Mouse (Mus musculus) lung, postnatal 36 days (tissue): ENCODE data around the gene Smpd2.

Experiments
- DNase-seq: peaks from one replicate; pipeline ENCODE4 v3.0.0; 2022; ENCODE audit warnings: mixed read lengths

The Smpd2 gene

DNA sequence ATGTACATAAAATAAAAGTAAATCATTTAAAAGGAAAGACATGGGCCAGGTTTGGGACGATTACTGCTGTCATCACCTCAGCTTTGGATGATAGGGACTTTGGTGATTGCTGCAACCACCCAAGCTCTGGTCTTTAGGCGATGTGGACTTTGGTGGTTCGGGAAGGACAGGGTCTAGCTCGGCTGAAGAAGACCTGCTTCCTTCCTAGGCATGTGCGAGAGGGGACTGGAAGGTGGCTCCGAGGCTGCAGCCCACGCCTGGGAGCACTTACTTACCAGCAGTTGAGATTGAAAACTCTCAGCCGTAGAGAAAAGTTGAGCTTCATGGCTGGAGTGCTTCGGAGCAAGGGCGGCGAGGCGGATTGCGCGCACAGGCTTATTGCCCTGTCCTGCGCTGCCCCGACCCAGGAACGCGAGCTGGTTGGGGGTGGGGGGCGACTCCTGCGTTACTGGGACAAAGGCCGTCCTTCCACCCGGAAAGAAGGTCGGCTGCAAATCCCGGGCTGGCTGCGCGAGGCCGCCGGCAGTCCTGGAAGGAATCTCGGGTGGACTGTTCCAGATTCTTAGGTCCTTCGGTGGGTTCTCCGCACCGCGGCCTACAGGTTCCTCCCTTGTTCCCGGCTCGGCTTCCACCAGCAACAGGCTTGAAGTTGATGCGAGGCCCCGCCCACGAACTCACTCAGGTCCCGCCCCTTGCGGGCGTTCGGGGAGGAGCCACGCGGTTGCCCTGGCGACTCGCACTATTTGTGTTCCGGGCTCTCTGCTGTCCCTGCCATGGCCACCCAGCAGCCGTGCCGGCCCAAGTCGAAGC, at the start of gene Smpd2, which contains the start of gene Ppil6:
TSS of gene Smpd2 (minus strand) at position 662 of the 810 bp plus-strand sequence.
TSS of gene Ppil6 (plus strand) at position 732 of the 810 bp plus-strand sequence.
- peak; percentile 98 for DNase-seq

DNA sequence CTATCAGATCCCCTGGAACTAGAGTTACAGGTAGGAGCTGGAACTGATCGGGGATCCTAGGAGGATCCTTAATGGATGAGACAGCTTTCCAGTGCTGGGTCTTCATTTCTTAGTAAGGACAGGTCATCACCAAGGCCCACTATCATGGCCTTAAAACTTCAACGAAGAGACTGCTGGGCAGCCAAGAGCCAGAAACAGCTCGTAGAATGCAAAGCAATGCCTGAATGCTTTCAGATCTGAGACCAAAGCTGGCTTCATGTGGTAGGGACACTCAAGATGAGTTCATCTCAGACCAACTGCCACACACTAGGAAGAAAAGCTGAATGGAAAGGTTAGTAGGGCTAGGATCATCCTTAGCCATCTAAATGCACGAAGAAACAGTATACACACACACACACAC, 48.8 kb upstream of the Smpd2 start:
- no peak for DNase-seq

DNA sequence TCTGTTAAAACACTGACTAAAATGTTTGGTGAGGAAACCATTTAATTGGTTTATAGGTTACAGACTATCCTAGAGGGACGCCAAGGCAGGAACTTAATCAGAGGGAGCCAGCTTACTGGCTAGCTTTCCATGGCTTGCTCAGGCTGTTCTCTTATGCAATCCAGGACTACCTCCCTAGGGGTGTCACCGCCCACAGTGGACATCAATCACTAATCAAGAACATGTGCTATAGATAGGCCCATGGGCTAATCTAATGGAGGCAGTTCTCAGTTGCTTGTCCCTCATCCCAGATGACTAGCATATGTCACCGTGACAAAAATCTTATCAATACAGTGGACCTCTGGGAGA, 47.8 kb upstream of the Smpd2 start:
- no peak for DNase-seq

DNA sequence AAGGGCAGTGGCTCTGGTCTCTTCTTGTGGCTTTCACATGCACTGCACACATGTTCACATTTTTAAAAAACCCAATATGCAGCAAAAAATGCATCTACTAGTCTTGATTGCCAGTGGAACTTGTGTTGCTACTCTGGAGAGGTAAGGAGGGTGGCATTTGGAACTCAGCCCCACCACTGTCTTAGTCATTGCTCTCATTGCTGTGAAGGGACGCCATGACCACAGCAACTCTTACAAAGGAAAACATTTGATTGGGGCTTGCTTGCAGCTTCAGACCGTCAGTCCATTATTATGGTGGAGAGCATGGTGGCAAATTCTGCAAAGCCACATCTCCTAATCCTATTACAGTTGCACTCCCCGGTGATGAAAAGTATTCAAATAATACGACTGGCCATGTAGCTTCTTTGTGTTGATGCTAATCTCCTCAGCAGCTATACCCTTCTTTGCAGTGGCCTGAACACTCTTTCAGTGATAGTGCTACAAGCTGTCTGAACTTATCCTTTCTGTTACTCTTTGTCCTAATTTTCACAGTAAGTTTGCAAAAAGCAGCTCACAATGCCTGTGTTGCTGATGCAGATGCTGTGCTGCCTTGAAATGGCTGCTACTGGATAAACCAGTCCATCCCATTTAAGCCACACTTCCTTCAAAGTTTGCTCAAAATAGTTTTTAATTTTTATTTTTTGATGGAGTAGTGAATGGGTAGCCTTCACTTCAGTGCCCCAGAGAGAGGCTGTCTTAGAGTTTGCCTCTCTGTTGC, 47.2 kb upstream of the Smpd2 start:
- no peak for DNase-seq

DNA sequence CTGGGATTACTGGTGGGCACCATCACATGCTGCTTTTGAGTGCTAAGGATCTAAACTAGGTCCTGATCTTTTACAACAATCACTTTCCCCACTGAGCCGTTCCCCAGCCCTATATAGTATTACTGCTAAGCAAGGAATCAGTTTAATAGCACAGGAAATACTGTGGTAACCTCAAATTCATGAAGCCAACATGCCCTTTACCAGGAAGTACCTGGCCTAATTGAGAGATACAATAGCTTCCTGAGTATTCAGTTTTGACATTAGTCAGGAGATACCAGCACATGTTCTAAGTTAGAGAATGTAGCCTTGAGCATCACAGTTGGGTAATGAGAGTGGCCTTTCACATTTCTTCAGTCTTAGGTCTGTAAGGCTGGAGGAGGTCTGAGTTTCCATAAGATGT, 46.5 kb upstream of the Smpd2 start:
- no peak for DNase-seq

DNA sequence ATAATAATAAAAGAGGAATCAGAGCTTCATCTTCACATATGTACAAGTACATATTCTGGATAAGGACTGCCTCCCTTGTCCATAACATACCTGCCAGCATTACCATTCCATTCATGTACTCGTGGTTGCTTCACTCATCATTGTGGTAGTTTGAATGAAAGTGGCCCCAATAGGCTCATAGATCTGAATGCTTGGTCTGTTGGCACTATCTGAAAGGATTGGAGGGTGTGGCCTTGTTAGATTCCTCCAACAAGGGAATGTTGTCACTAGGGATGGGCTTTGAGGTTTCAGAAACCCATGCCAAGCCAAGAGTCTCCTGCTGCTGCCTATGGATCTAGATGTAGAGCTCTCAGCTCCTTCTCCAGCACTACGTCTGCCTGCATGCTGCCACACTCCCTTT, 45.8 kb upstream of the Smpd2 start:
- DNase-seq, result no peak

DNA sequence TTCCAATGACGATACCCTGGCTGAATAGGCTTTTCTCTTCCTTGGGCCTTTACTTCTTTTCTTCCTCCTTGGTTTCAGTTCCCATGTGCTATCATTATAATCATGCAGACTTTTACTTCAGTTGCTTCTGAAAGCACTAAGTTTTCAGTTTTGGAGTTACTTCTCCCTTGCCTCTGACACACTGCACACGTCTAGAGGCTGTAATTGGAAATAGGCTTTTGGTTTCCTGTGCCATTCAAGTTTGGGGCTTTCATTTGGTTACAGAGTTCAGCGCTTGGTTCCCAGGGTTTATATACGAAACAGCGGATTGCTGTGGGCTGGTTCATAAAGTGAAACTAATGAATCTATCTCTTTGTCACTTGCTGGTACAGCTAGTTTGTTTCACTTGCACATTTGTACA, 39.8 kb upstream of the Smpd2 start:
- DNase-seq, result no peak

DNA sequence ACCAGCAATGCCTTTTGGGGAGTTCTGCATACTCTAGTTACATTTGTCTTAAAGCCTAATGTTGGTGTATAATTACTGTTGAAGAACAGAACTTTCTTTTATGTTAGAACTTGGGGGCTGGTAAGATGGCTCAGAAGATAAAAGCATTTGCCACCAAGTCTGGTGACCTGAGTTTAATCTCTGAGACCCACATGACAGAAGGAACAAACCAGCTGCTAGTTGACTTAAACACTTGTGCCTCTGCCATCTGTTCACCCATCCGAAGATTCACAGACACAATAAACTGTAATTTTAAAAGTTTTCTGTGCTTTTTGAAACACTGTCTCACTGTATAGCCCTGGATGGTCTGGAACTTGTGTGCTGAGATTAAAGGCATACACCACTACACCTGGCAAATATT, 35.5 kb upstream of the Smpd2 start:
- DNase-seq, result no peak

DNA sequence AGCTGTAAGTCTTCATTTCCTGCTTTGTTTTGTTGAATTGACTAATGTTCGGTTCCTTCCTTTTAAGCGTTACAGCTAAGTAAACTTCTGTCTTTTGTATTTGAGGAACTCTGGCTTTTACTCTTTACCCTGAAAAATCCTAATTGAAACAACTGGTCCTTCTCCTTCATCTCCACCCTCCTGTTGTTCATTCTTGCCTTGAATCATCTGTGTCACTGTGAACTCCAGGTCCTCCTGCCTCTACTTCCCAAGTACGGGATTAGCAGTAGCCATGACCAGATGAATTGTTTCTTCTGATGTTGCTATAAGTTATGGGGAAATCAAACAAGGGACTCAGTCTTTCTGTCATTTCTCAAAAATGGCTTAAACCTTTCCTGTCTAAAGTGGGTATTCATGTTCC, 33.2 kb upstream of the Smpd2 start:
- DNase-seq, result no peak

DNA sequence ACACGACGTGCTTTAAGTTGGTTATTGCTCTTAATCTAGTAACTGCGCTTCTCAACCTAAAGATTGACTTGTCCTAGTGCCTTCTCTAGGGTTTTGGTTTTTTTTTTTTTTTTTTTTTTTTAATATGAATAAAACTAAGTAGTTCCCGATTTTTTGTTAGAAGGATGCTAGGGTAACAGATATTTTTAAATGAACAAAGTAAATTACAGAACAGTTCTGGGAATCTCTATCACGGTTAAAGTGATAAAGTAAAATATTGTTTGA, 30.2 kb upstream of the Smpd2 start:
- DNase-seq, result no peak

DNA sequence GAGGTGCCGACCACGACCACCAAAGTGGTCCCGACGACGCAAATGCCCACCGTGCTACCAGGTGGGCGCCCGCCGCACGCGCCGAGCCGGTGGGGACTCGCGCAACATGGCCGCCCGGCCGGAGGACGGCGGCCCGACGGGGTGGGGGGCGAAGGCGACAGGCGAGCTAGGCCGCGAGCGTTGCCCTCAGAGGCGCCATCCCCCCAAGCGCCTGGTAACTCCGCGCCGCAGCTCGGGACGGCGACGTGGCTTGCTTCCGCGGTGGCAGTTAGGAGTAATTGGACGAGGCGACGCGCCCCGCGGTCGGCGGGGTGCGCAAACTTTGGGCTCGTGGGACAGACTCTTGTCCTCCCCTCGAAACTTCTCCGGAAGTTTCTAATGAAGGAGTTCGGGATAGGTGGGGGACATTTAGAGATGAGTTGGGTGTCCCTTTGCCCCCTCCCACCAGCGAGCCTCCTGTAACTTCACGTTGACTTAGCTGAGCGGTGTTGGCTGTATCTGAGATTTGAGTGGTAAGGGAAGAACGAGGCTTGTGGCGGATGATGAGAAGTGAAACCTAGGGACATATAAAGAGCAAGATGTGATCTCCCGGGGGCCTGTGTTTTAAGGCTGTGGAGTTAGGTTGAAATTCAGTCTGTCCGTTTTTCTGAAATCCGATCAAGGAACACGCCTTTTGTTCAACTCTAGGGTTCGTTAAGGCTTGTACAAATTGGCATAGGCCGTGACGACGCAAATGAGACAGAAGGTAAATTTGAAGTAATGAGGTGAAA, 29.7 kb upstream of the Smpd2 start:
- peak; percentile 67 for DNase-seq

DNA sequence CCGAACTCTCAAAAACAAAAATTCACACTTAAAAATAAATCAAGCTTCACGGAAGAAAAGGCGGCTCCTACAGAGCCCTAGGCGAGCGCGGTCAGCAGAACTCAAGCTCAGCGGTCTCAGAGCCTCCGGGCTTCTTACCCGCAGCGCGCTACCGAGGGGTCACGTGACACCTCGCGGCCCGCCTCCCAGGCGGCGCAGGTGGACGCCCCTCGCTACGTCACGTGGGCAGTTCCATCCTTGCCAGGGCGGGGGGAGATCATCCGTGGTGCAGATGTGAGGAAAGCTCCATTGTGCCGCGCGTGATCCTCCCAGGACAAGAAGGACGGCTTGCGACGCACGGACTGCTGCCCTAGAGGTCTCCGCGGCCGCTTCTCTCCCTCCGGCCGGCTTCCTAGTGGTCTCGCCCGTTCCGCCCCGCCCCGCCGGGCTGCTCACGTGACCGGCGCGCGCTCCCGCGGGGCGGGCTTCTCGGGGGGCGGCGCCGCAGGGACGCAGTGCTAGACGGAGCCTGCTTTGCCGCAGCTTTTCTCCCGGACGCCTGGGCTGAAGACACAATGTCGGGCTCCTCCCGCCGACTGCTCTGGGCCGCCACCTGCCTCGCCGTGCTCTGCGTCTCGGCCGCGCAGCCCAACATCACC, 28.9 kb upstream of the Smpd2 start, which contains the start of gene Cd164:
TSS of gene Cd164 (plus strand) at position 434 of the 638 bp plus-strand sequence.
- peak; percentile 91 for DNase-seq

DNA sequence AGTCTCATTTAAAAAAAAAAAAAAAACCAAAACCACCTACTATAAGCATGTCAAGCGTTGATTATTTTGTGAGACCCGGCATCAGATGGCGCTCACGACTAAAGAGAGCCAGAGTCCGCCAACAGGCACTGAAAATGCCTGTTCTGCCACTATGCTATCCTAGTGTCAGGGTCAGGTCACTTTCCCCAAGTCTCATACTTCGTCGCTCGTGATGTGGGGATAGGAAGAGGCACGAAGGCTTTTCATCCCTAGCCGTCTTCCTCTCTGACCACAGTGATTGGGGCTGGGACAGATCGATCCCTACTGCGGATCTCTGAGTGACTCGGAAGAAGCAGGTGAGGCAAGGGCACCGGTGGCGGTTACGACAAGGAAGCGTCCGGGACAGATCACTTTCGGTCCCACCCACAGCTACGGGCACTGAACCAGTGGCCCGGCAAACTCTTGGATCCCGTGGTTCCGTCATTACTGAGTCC, 28.4 kb upstream of the Smpd2 start:
- peak; percentile 90 for DNase-seq

DNA sequence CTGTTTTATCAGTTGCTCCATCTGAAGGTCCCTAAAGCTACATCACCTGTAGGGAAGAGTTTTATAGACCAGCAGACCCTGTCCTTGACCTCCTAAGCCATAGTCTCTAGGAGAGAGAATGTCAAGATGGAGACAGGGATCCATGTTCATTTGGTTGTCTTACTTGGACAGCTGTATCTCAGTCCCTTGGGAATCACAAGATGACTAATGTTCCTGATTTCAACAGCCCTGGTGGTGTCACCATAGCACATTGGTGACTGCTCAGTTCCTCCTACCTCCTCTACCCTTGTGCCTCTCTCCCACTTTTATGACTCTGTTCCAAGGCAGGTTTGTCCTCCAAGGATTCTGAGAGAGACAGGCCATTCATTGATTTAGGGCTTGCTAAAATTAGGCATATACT, 24.8 kb upstream of the Smpd2 start:
- DNase-seq, result peak; percentile 28

DNA sequence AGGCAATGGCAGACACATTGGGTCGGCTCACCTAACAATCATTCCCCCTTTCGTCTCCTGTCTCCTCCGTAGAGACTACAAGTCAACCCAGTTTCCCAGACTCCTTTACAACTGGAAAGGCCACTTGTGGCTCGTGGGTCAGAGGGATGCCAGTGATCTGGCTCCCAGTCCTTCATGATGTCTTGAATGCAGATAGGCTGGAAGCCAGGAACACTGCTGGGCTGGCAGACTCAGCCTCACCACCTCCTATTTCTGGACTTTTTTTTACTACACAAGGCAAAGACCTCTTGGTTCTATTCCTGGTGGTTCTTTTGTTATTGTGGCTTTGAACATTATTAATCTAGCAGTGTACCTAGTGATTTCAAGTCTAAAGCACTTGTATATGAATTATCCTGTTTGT, 24.1 kb upstream of the Smpd2 start:
- no peak for DNase-seq

DNA sequence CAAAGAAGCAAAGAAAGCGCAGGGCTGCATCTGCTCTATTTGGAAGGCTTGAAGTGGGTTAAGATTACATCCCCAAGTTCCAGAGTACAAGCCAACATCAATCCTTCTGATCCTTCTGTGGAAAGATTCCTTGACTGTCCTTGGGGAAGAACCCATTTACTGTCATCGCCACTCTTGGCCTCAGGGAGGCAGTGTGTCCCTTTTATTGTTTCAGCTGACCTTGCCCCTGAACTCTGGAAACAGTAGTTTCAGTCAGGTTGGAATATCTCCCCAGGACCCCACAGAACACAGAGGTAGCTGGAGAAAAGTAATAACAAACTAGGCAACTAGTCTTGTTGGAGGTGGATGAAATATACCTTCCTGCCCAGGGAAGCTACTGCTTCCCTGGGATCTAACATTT, 19.0 kb upstream of the Smpd2 start:
- DNase-seq, result peak; percentile 56

DNA sequence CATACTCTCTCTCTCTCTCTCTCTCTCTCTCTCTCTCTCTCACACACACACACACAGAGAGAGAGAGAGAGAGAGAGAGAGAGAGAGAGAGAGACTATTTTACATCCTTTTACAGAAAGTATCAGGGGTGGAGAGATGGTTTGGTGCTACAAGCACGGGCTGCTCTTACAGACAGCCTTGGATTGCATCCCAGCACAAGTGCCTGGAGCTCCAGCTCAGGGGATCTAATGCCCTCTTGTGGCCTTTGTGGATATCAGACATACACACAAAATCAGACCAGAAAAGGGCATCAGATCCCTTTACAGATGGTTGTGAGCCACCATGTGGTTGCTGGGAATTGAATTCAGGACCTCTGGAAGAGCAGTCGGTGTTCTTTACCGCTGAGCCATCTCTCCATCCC, 15.3 kb upstream of the Smpd2 start:
- peak; percentile 91 for DNase-seq

DNA sequence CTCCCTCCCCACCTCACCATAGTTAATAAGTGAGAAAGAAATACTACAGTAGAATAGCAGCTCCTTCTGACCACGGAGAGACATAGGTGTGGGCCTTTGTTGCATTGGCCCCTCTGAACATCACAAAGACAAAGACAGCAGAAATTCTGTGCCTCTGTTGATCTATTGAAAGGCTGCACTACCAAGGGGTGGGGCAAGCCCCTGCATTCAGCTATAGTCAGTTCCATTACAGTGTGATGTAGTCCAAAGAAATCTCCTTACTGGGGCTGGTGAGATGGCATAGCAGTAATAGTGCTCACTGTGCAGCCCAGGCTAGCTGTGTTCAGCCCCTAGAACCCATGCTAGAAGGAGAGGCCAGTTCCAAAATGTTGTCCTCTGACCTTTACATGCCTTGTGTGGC, 14.8 kb upstream of the Smpd2 start:
- no peak for DNase-seq

DNA sequence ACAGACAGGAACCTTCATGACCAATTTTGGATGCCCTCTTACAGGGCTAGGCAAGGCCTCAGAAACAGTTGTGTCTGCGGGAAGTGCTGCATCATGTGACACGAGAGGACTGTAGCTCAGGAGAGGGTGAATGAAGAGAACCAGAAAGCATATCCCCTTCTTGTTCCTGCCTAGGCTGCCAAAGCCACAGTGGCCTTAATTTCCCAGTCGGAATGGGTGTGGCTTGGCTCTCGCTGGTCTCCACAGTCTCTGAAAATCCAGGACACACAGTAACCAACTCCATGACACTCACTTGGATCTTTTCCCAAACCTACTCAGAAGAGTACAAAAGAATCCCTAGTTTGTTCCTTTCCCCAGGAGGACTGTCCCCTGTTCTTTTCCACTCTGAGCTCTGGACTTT, 10.8 kb upstream of the Smpd2 start:
- DNase-seq, result peak; percentile 62

DNA sequence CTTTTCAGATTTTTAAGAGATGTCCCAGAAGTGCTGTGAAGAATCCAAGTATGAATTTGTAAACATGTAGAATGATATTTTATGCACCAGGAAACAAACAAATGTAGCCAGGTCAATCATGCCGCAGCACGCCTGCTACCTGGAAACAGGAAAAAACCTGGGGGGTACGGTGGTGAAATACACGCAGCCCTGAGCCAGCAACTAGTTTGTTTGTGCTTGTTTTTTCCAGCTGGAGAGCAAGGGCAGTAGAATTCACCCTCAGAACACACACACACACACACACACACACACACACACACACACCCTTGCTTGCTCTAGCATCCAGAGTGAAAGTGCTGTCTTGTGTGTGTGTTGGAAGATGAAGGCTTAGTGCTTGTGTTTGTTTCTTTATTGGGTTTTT, 942 bp upstream of the Smpd2 start:
- no peak for DNase-seq

DNA sequence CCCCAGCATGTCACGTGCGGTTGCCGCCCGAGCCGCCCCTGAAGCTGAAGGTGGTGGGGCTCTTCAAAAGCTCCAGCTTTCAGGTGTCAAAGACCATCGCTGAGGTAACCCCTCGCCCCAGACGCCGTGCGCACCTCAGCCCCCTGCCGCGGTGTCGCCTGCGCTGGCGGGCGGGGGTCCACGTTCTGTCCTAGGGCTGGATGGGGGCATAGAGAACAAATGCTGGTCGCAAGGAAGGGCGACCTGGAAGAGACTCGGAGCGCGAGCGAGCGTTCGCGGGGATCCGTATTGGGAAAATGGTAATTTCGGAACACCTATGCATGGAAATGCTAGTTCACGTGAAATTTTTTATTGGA, 327 bp upstream of the Smpd2 start:
- DNase-seq, result no peak

DNA sequence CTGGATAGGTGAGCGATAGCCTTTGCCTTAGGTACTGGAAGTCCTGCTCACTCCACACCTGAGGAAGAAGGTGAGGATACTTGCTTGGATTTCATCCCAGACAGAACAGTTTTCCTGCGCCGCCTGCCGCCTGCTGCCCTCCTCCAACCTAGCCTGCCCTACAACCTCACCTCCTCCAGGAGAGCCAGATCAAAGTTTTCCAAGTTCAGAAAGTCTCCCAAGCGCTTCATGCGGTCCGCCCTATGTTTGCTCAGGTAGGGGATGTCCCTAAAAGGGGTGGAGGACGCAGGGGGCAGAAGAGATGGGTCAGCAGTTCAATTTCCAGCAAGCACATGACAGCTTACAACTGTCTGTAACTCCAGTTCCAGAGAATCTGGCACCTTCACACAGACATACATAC, 875 bp downstream of the Smpd2 start:
- no peak for DNase-seq

DNA sequence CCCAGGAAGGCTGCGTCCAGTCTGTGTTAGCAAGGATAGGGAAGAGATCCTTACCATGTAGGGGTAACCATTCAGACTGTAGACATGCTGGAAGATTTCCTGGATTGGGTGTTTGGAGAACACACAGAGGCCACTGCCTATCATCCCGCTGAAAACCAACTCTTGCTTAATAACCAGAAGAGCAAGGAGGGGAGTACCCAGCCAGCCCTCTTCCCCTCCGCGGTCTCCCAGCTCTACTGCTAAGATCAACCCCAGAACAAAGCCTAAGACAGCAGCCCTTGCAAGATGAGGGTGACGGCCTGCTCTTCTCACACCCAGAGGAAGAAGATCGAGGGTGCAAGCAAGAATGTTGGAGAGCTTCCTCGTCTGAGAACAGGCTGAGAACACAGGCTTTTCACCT, 1.3 kb downstream of the Smpd2 start:
- no peak for DNase-seq
